Mouse (Mus musculus) forebrain, embryonic 13.5 days (tissue): Measurements from ENCODE around the gene Gm11733. TPM values are rescaled to one million over a fixed set of nuclear protein-coding genes. Genes with fewer than 3 reads are reported as not detected.

ENCODE experiments used
- polyA plus RNA-seq: library from polyadenylated mRNA; unstranded; fragments of >200 nt; fragmentation: Nextera tagmentation; extraction: Ambion mirVana; gene quantifications from 2 replicates; pipeline ENCODE4 v1.2.1, GENCODE M21; 2015

Gm11733 gene
- polyA plus RNA-seq, 1 experiment from 2014 or later, result not detected

Other genes with a start within 250 kb of the Gm11733 start
- 23.7 and 24.7 TPM in 2 replicates for gene Tnrc6c, start 169.9 kb downstream of the Gm11733 start, polyA plus RNA-seq